Mouse (Mus musculus): ENCODE data around the gene Nell2. TPM values are rescaled to one million over a fixed set of nuclear protein-coding genes. Genes with fewer than 3 reads are reported as not detected.
"Not testable (repeated sequence)": the region's sequence is repeated elsewhere in the genome, so short reads cannot be mapped to it uniquely, and the experiment has no call there.

The Nell2 gene
- 1 to 10 TPM; 2.0 to 6.9 TPM for total RNA-seq (2021)
- 0.30 and 0.58 TPM in 2 replicates for polyA plus RNA-seq (2012; rRNA removed)
- long read RNA-seq, partial matches to known transcripts = 4 of 17 reads
- long read RNA-seq, other reads (novel, unspliced or antisense) = 11 of 17 reads

DNA sequence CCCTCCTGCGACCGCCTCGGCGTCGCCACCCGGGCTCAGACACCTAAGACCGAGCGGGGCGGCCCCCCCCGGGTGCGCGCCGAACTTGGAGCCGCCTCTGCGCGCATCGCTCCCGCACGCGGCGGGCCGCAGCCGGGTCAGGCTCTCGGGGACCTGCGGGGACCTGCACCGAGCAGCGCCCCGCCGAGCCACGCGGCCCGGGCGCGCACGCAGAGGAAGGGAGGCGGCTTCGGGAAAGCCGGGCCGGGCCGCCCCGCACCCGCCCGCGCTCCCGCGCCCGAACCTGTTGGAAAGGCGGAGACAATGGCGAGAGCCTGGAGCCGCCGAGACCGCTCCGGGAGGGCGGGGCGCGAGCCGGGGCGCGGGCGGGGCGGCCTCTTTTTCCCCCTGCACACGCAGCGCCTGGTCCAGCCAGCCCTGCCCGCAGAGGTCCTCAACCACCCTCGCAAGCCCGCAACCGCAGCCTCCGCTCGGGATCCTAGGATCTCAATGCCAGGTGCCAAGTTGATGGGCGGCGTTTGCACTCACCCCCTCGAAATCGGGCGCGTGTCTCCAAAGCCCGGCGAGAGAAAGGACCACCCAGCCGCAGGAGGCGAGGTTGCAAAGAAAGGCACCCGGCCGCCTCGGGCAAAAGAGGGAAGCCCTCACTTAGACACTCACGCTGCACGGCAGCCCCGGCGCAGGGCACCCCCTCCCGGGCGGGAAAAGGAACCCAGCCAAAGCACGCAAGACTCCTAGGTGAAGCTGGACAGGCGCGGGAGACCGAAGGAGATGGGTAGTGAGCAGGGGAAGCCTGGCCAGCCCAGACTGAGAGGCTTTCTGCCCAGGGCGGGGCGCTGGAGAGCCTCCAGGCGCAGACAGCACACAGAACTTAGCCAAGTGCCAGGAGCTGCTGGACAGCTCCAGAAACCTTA lies at the start of gene Nell2:
Gene Nell2 (minus strand): TSS at position 612 of the 914 bp plus-strand sequence.
- peak; percentile 60 for DNase-seq

DNA sequence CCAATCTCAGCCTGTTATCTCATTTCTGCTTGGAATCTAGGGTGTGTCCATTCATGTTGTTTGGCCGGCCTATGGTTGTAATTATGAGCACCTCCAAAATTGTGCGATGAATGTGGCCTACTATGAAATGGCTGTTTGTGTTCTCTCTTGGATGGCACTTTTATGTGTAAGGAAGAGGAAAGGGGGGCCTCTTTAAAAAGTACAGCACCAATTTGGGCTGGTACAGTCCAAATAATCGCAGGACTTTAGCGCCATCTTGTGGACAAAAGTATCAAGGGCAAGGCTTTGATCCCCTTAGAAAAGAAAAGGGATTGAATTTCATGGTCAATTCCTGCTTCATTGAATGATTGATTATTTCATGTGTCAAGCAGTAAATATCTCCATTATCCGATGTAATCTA lies 46.3 kb upstream of the Nell2 start:
- peak; percentile 34 for DNase-seq

DNA sequence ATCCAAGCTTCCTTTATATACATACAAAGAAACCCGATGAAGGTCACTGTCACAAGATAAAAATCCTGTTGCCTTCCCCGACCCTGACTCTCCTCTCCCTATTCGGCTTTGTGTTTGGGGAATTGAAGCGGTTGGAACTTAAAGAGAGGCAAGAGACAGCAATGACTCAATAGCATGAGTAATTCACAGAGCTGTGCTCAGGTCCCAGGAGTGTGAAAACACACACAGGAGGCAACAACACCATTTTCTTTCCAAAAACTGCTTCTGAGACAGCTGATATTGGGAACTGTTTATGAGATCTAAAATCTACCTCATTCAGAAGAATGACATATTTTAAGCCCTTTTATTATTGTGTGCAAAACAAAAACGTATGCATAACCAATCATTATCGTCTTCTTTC lies 41.2 kb upstream of the Nell2 start:
- DNase-seq = no peak

DNA sequence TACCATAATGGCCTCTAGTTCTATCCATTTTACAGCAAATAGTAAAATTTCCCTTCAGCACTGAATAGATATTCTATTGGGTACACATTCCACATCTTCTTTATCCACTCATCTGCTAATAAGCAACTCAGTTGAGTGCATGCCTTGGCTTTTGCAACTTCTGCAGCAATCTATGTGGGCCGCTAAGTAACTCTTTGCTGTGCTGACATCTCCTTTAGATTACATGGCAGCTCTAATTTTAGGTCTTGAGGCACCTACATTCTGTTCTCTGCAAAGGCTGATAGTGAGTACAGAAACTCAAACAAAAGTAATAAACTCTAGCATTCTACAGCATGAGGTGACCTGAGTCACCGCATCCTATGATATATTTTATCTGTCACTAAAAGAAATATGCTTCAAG lies 36.8 kb upstream of the Nell2 start:
- no peak for DNase-seq

DNA sequence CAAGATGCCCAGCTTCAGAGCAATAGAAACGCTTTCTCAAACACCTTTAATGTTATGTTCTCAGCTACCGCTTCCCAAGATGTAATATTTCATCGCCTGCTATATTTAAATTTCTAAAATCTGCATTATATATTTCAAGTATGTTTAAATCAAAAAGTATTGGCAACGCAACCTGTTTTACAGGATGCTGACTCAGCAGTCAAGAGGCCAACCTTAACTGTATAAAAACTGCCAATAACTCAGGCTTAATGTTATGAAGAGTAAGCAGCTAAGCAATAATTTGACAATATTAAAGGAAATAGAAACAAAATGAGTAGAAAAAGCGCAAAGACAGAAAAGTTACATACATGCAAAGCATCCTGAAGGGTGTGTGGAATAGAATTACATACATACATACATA lies 32.9 kb upstream of the Nell2 start:
- DNase-seq = no peak

DNA sequence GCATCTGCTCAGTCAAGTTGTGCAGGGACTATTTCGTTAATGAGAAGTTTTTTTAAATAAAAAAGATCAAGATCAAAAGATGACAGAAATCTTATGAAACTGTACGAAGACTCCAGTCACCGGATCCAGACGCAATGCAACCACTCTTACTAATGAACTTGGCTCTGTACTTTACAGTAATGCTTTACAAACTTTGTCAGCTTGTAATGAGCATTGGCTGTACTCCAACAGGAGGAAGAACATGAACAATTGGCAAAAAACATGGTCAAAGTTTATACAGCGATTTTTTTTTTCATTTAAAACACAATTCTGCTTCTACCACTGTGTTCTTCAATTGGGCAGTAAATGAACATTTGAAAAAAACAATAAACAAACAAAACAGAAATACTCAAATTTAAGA lies 21.7 kb upstream of the Nell2 start:
- no peak for DNase-seq

DNA sequence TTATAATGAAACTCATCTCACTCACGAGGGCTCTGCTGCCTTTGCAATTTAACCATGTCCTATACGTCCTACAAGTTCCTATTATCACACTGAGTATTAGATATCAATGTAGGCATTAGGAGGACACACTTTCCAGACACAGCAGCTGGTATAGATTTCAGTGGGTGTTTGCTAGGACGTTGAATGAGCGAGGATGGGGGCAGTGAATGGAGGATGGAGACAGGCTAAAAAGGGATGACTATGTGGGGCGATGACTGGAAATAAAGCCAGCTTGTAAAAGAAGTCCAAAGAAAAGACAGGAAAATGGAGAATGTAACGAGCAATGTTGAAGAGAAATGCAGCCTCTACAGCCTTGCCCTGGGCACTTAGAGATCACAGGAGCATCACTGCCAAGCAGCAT lies 14.3 kb upstream of the Nell2 start:
- DNase-seq = no peak

DNA sequence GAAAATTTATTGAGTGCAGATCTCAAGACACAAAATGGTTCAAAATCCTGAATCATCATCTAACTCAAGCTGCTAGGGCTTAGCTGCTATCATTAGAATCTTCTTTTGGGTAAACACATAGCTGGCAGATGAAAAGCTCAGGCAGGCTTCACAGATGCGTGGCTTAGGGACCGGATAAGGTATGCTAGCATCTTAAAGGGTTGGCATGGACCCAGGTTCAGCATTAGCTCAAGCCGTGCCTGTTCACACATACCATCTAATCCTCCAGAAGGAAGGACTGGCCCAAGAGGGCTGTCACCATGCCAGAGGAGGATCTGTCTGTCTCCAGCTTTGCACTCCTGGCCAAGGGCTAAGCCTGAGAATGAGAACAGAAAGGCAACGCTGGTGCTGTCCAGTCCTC lies 8.4 kb upstream of the Nell2 start:
- no peak for DNase-seq

DNA sequence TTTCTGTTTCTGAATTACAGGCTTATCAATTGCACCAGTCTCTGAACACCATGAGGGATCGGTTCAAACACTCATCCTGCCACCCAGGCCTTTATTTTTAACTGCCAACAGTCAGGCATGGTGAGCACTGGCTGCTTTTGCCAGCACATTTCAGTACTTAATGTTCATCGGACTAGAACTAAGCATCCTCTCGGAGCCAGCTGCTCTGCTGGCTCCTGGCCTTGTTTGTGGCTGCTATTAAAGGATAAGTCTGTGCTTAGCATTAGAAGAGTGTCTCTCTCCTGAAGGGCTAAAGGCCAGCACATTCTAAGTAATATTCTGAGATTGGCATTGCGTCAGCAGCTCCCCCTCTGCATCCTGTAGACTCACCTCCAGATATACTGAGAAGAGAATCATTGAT lies 7.9 kb upstream of the Nell2 start:
- DNase-seq = no peak

DNA sequence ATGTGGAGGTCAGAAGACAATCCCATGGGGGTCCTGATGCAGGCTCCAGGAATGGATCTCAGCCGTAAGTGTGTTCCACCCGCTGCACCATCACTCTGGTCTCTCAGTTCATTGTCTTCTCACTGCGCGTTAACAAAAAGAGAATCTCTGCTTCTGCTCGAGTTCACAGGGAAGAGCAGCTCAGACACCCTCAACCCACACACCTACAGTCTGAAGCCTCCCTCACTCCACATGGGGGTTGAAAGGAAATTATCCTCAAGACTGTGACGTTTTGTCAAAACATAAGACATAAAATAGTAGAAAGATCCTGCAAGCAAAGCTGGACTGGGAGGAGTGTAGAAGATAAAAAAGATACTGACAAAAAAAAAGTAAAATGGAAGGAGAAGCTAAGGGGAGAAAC lies 6.3 kb upstream of the Nell2 start:
- DNase-seq = no peak

DNA sequence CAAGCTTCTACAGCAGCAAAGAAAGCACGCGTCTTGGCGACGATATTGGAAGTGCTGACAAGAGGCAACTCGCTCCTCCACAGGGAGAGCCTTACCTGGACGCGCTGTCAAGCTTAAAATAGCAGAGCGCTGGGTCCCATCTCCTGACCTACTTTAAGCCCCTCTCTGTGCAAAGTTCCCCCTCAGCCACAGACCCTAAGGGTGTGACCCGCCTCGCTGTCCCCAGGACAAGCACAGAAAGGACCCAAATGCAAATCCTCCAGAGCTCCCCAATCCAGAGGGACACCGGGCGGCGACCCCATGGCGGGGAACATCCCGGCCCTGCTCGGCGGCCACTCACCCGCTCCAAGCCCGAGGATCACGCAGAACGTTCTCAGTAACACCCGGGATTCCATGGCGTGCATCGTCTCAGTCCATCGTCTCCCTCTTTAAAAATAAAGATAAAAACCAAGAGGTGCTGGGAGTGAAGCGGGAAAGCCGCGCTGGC lies 855 bp downstream of the Nell2 start:
- DNase-seq = no peak

DNA sequence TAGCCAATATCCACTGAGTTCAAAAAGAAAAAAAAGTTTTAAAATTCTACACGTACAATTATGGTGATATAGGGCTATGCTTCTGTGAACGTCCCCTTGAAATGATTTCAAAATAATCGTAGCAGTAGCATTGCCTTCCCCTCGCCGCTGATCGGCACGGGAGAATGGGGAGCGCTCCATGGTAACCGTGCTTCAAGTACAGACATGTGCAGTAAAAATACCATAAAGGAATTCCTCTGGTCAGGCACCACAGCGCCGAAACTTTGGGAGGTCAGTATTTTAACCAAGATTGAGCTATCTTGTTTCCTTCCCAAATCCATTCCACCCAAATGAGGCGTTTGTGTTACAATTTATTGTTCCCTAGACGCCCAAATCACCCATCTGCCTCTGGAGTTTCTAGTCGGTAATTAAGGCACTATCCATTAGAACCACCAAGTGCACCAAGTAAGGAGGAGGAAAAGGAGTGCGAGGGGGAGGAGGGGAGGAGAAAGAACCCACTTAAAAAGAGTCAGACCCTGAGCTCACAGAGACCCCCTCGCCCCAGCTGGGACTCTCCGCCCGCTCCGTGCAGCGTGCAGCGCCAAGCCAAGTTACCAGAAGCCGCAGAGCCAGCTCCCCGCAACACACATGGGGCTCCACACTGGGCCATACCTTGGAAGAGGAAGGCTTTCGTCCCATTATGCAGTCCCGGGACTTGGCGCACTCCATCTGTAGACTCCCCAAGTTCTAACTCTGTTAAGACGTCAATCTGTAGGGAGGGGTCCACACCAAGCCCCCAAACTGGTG lies 1.5 kb downstream of the Nell2 start:
- no peak for DNase-seq

DNA sequence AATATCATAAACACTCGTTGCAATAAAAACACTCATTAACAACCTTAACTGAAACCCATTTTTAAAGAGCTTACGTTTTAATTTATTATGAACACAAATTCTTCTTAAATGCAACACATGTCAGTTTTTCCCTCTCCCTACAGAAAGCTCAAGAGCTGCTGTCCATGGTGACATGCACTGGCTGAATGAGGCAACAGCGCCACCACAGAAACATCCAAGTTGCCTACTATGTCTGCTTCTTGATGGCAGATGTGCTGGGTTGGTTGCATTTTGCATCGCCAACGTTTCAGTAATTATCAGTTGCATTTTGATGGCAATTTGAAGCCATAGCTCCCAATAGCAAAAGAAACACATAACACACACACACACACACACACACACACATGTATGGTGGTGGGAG lies 2.4 kb downstream of the Nell2 start:
- DNase-seq = peak; percentile 29

DNA sequence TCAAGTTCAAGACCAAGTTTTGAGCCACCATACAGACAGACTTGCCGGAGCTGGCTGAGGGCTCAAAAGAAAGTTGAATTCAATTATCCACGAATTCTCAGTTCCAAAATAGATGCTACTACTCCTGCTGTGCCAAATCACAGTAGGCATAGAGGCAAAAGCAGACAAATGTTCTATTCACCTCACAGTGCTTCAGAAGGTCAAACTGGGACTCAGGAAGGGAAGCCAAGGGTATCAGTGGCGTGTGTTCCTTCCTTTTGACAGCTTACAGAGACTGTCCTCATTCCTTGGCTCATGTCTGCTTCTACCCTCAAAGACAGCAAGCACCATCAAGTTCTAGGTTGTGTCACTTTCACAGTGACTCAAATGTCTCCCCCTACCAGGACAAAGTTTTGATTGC lies 10.2 kb downstream of the Nell2 start:
- no peak for DNase-seq

DNA sequence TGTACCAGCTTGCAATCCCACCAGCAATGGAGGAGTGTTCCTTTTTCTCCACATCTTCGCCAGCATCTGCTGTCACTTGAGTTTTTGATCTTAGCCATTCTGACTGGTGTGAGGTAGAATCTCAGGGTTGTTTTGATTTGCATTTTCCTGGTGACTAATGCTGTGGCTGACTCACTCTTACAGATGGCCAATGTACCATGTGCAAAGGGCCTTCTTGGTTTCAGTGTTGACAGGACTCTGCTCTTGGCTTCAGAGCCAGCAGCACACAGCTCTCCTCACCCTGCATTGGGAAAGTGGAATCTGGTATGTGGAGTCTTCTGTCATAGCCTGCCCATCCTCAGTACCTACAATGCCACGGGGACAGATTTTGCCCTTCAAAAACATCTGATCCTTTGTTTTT lies 15.1 kb downstream of the Nell2 start:
- not testable (repeated sequence) for DNase-seq

DNA sequence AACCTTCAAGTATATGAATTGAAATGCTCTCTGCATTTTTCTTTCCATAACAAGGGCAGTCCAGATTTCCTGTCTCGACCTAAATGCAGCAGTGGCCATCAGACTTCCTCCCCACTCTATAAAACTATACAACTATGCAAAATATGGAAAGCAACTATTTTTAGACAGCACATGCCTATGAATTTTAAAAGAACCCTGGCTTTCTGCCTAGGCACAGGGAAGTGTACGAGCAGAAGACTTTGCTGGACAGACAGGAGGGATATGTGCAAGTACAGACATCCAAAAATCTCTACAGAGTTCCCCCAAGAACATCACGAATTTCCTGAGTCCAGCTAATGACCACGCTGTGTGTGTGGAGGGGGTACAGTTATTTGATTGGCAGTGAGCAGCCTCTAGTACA lies 32.7 kb downstream of the Nell2 start:
- no peak for DNase-seq

DNA sequence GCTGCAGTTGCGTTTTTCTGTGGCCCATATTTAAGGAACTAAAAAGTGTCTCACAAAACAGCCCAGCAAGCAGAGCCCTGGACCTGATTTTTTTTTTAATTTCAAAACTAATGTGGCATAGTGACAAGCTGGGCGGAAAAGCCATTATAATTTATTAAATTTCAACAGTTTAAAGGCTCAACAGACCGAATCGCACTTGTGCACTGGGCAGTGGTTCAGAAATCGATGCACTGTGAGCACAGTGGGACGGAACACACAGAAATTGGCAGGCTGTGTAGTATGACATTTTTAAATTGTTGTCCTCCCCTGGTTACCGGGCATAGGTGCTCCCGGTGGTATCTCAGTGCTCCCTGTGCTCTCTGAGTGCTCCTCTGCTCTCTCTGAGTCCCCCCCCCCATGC lies 33.2 kb downstream of the Nell2 start:
- no peak for DNase-seq

DNA sequence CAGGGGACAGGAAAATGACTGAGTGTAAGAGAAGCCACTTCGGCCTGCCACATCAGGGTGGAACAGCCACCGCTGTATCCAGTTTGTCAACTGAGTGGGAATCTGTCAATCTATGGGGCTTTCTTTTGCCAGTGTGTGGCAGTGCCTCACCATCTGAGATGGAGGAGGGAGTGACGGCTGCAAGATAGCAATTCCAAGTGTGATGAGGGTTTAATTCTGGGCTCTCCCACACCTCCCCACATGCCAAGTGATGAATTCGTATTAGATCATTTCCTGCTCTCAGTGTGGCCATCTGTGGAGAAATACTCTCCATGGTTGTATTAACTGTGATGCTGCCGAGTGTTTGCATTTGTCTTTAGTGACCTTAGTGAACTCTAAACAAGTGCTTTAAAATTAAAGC lies 36.2 kb downstream of the Nell2 start:
- DNase-seq = no peak

DNA sequence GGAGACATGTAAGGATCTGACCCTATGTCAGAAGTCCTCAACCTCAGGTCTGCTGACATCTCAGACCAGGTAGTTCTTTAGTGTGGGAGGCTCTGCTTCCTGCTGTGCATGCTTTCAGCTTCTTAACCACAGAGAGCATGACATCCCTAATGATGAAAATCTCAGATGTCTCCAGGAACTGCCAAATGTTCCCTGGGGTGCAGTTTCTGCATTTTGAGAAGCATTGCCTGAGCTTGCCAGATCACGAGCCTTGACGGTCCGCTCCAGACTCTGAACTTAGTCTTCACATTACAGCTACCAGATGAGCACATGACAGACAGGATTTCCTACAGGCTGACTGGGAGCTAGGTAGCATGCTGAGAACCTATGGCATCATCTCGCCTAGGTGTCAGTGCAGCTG lies 39.2 kb downstream of the Nell2 start:
- DNase-seq = no peak

DNA sequence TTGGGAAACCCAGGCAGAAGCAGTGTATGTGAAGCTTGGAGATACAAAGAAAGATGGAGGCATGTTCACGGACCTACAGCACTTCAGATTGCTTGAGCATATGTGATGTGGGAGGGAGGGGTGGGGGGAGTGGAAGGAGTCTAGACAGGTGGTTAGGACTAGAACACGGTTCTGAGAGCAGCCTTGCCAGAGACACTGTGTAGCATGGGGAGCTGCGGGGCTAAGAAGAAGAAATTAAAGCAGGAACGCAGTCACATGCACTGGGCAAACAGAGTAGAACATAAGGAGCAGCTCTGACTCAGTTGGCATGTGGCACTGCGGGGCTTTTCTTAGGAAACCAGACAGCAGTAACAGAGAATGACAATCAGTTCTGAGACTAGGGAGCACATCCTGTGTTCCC lies 40.4 kb downstream of the Nell2 start:
- DNase-seq = no peak

DNA sequence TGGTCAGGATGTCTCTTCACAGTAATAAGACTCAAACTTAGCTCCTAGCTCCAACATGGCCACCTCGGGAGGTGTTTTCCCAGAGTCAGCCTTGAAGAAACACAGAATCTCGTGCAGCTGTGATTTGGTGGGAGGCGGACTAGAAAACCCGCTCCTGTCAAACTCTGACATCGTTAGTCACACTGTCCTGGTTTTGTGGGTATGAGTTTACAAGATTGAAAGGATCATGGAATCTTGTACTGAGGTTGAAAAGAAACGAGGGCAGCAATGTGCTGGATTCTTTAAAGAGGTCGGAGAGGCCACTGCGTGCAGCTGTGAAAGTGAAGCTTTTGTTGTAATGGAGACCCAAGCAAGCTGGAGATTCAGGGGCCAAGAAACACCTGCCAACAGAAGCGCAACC lies 46.4 kb downstream of the Nell2 start:
- no peak for DNase-seq

DNA sequence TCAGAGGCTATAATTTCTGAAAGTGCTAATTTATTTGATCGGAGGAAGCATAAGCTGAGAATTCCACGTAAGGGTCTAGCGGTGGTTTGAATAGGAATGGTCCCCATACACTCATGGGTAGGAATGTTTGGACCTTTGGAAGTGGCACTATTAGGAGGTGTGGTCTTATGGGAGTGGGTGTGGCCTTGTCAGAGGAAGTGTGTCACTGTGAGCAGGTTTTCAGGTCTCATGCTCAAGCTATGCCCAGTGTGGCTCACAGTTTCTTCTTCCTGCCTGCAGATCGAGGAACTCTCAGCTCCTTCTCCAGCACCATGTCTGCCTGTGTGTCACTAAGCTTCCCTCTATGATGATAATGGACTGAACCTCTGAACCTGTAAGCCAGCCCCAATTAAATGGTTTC lies 46.8 kb downstream of the Nell2 start:
- no peak for DNase-seq

DNA sequence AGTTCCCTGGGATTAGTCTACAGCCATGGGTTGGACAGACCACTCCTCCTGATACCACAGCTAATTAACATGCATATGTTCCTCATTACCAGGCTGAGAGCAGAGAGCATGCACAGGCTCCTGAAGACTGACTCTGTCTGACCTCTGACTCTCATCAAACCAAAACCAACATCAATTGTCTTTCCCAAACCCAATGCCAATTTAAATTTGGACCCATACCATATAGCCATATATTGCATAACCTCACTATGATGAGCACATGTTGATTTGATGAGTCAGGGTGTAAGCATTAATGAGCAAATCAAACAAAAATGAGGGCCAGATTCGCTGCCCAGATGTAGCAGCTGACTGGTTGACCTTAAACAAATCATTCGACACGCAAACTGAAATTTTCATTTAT lies 51.9 kb downstream of the Nell2 start:
- DNase-seq = no peak

Measured in adrenal gland, adult 2 months (tissue).